Mouse (Mus musculus) CH12.LX (cell line): ENCODE results near the gene Trove2.

ENCODE experiments used
- CTCF ChIP-seq, 2 experiments: IDR thresholded peaks in 1 of 2; conservative IDR thresholded peaks in 1 of 2; 2 replicates each; pipeline ENCODE4 v1.5.1; 2011 to 2012; ENCODE audit warnings: low read depth in 2 of 2, low read length in 2 of 2, improper control_type of control experiment in 1 of 2, inconsistent platforms in 1 of 2, mild to moderate bottlenecking in 1 of 2, moderate library complexity in 1 of 2
- E2F4 ChIP-seq: IDR thresholded peaks from 2 replicates; pipeline ENCODE4 v1.6.1; 2011; ENCODE audit warnings: low read depth, low read length, improper control_type of control experiment; ENCODE audit not compliant: insufficient replicate concordance
- KAT2A ChIP-seq: IDR thresholded peaks from 2 replicates; pipeline ENCODE4 v1.6.1; 2012; ENCODE audit warnings: low read length, improper control_type of control experiment, inconsistent platforms; ENCODE audit not compliant: insufficient replicate concordance
- MAFK ChIP-seq: IDR thresholded peaks from 2 replicates; pipeline ENCODE4 v1.6.1; 2011; ENCODE audit warnings: low read length, improper control_type of control experiment; ENCODE audit not compliant: insufficient replicate concordance
- MAZ ChIP-seq: IDR thresholded peaks from 2 replicates; pipeline ENCODE4 v1.6.1; 2012; ENCODE audit warnings: low read depth, mild to moderate bottlenecking, inconsistent platforms, low read length, improper control_type of control experiment, moderate library complexity
- MXI1 ChIP-seq: IDR thresholded peaks from 2 replicates; pipeline ENCODE4 v1.6.1; 2011; ENCODE audit warnings: mild to moderate bottlenecking, low read depth, low read length, improper control_type of control experiment
- POLR2A ChIP-seq: IDR thresholded peaks from 2 replicates; pipeline ENCODE4 v1.6.1; 2011; ENCODE audit warnings: low read depth, mild to moderate bottlenecking, improper control_type of control experiment, low read length
- TBP ChIP-seq: conservative IDR thresholded peaks from 2 replicates; pipeline ENCODE4 v1.6.1; 2011; ENCODE audit warnings: low read depth, low read length, improper control_type of control experiment
- USF1 ChIP-seq: IDR thresholded peaks from 2 replicates; pipeline ENCODE4 v1.6.1; 2014; ENCODE audit warnings: low read depth, mild to moderate bottlenecking, inconsistent platforms, low read length, improper control_type of control experiment
- USF2 ChIP-seq: conservative IDR thresholded peaks from 2 replicates; pipeline ENCODE4 v1.6.1; 2011; ENCODE audit warnings: low read depth, low read length, improper control_type of control experiment

DNA sequence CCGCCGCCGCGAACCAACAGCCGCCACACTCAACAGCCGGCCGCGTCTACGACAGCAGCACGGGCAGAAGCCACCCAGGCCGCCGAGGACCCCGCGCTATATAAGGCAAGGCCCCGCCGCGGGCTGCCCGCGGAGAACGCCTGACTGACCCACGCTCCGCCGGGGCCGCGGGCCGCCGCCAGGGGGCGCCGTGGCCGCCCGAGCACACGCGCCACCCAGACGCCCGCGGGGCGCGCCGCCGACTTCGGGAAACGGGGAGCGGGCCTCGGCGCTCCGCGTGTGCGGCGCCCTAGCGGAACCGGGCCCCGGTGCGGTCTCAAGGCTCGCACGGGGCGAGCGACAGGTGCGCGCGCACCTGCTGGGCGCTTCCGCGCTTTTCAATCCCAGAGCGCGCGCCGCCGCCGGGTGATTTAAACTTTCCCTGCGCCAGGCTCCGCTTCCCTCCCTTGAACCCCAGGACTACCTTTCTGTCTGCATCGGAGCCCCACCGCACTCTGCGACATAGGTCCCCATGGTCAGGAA, 74.1 kb downstream of the Trove2 start, which contains the start of gene Cdc73:
- TF ChIP-seq MAFK = no peak
- peak; percentile 72; the same call in 1 of the 2 replicates for TF ChIP-seq POLR2A
- no peak for TF ChIP-seq USF1
- no peak for TF ChIP-seq KAT2A
- 0 out of 2 replicates have a peak, but pooled peaks have one; percentile 26 for TF ChIP-seq MXI1
- TF ChIP-seq USF2 = no peak
- peak in 1 of 2 experiments; percentile 77; a peak in 2 of 4 replicates for TF ChIP-seq CTCF (conservative IDR thresholded peaks at IDR 0.05 in 1 of 2, IDR thresholded peaks at IDR 0.05 in 1 of 2; ENCODE audit: low read depth in 2 of 2, low read length in 2 of 2)
- peak; percentile 68; the same call in 1 of the 2 replicates for TF ChIP-seq TBP
- no peak for TF ChIP-seq E2F4
- TF ChIP-seq MAZ = no peak
